Mouse (Mus musculus) small intestine, adult 2 months (tissue): ENCODE results near the gene Pik3cb.

Source experiments
- CTCF ChIP-seq: fragments of 200-500 bp; IDR thresholded peaks from 2 replicates; pipeline ENCODE4 v1.5.1; 2012; ENCODE audit warnings: low read depth, mild to moderate bottlenecking, control low read depth, inconsistent platforms, low read length, moderate library complexity, mixed read lengths; ENCODE audit not compliant: insufficient replicate concordance, insufficient read length; ENCODE audit errors: extremely low read depth
- POLR2A ChIP-seq: fragments of 200-500 bp; IDR thresholded peaks from 2 replicates; pipeline ENCODE4 v1.6.1; 2012; ENCODE audit warnings: low read depth, mild to moderate bottlenecking, control low read depth, inconsistent platforms, low read length, moderate library complexity

DNA sequence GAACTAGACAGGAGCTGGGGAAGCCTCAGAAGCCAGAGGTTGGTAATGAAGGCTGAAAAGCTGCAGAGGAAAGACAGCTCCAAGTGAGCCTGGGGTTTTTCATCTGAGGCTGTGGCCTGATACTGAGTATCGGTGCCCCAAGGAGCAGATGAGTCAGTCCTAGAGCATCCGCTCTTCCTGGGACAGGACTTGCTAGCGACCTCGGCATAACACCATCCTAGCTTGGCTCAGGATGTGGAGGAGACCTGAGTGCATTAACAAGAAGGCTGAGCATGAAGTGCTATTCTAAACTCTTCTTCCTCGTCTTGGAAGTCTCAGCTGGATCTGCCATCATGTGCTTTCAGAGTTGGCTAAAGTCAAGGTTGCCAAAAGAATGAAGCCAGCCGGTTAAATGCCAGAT is 25.5 kb upstream of the Pik3cb start:
- no peak for TF ChIP-seq CTCF
- no peak for TF ChIP-seq POLR2A
